Mouse (Mus musculus): Measurements from ENCODE around the gene Tpx2. TPM values are rescaled to one million over a fixed set of nuclear protein-coding genes. Genes with fewer than 3 reads are reported as not detected.

Gene Tpx2
- polyA plus RNA-seq, 1 experiment = 0.39 TPM

- TF ChIP-seq POLR2A (IDR thresholded peaks at IDR 0.05; ENCODE audit: low read depth, low read length) (no peak), CTCF (conservative IDR thresholded peaks at IDR 0.05; ENCODE audit: insufficient read depth, insufficient read length, low read depth, low read length) (no peak)
- Histone ChIP-seq H3K27me3 (replicated peaks; ENCODE audit: control insufficient read depth, insufficient read depth, low read length) (no peaks in the 10 kb centered on the region), H3K4me3 (ENCODE audit: insufficient read depth, low read depth, low read length) (no peak overlapping the region), H3K4me1 (ENCODE audit: control insufficient read depth, insufficient read depth, low read length) (no peaks in the 10 kb centered on the region), H3K36me3 (ENCODE audit: control insufficient read depth, insufficient read depth, low read length) (no peaks in the 10 kb centered on the region), H3K27ac (ENCODE audit: insufficient read depth, low read depth, low read length) (no peak overlapping the region)
- WGBS = 30% methylated on average over 7 of the region's 7 CpGs
- DNase-seq = no peak
Measured at GRCm38 (mm10) chr2:152913471-152913870, 65.7 kb downstream of the Tpx2 start.

- DNase-seq = peak; percentile 88
- no peaks in the 10 kb centered on the region for H3K4me1 ChIP-seq (ENCODE audit: control insufficient read depth, insufficient read depth, low read length)
- H3K36me3 ChIP-seq (ENCODE audit: control insufficient read depth, insufficient read depth, low read length) = no peaks in the 10 kb centered on the region
- 1% methylated on average over 18 of the region's 18 CpGs for WGBS
- H3K27ac ChIP-seq (ENCODE audit: insufficient read depth, low read depth, low read length) = no peak overlapping the region
- H3K27me3 ChIP-seq (replicated peaks; ENCODE audit: control insufficient read depth, insufficient read depth, low read length) = no peaks in the 10 kb centered on the region
- peak; percentile 91 for TF ChIP-seq CTCF (conservative IDR thresholded peaks at IDR 0.05; ENCODE audit: insufficient read depth, insufficient read length, low read depth, low read length)
- no peak for TF ChIP-seq POLR2A (IDR thresholded peaks at IDR 0.05; ENCODE audit: low read depth, low read length)
- H3K4me3 ChIP-seq (ENCODE audit: insufficient read depth, low read depth, low read length) = no peak overlapping the region
Measured at GRCm38 (mm10) chr2:152914310-152915120, 66.8 kb downstream of the Tpx2 start.

- no peak for DNase-seq
- Histone ChIP-seq H3K4me3 (ENCODE audit: insufficient read depth, low read depth, low read length) (no peak overlapping the region), H3K36me3 (ENCODE audit: control insufficient read depth, insufficient read depth, low read length) (no peaks in the 10 kb centered on the region), H3K4me1 (ENCODE audit: control insufficient read depth, insufficient read depth, low read length) (no peaks in the 10 kb centered on the region), H3K27me3 (replicated peaks; ENCODE audit: control insufficient read depth, insufficient read depth, low read length) (no peaks in the 10 kb centered on the region), H3K27ac (ENCODE audit: insufficient read depth, low read depth, low read length) (no peak overlapping the region)
- no peak for TF ChIP-seq POLR2A (IDR thresholded peaks at IDR 0.05; ENCODE audit: low read depth, low read length)
- TF ChIP-seq CTCF (conservative IDR thresholded peaks at IDR 0.05; ENCODE audit: insufficient read depth, insufficient read length, low read depth, low read length) = no peak
- 46% methylated on average over 4 of the region's 4 CpGs for WGBS
Measured at GRCm38 (mm10) chr2:152915453-152915852, 67.7 kb downstream of the Tpx2 start.

GRCm38 (mm10) chr2:152916111-152916510, 68.3 kb downstream of the Tpx2 start:
- no peaks in the 10 kb centered on the region for H3K4me1 ChIP-seq (ENCODE audit: control insufficient read depth, insufficient read depth, low read length)
- no peak overlapping the region for H3K4me3 ChIP-seq (ENCODE audit: insufficient read depth, low read depth, low read length)
- TF ChIP-seq CTCF (conservative IDR thresholded peaks at IDR 0.05; ENCODE audit: insufficient read depth, insufficient read length, low read depth, low read length) = no peak
- TF ChIP-seq POLR2A (IDR thresholded peaks at IDR 0.05; ENCODE audit: low read depth, low read length) = no peak
- H3K36me3 ChIP-seq (ENCODE audit: control insufficient read depth, insufficient read depth, low read length) = no peaks in the 10 kb centered on the region
- no peaks in the 10 kb centered on the region for H3K27me3 ChIP-seq (replicated peaks; ENCODE audit: control insufficient read depth, insufficient read depth, low read length)
- no peak for DNase-seq
- H3K27ac ChIP-seq (ENCODE audit: insufficient read depth, low read depth, low read length) = no peak overlapping the region
- 51% methylated on average over 5 of the region's 5 CpGs for WGBS

- no peak for DNase-seq
- H3K27me3 ChIP-seq (replicated peaks; ENCODE audit: control insufficient read depth, insufficient read depth, low read length) = no peaks in the 10 kb centered on the region
- H3K4me1 ChIP-seq (ENCODE audit: control insufficient read depth, insufficient read depth, low read length) = no peaks in the 10 kb centered on the region
- no peak overlapping the region for H3K4me3 ChIP-seq (ENCODE audit: insufficient read depth, low read depth, low read length)
- TF ChIP-seq CTCF (conservative IDR thresholded peaks at IDR 0.05; ENCODE audit: insufficient read depth, insufficient read length, low read depth, low read length) (no peak), POLR2A (IDR thresholded peaks at IDR 0.05; ENCODE audit: low read depth, low read length) (no peak)
- no peak overlapping the region for H3K27ac ChIP-seq (ENCODE audit: insufficient read depth, low read depth, low read length)
- WGBS = 48% methylated on average over 9 of the region's 9 CpGs
- no peaks in the 10 kb centered on the region for H3K36me3 ChIP-seq (ENCODE audit: control insufficient read depth, insufficient read depth, low read length)
Measured at GRCm38 (mm10) chr2:152917671-152918070, 69.9 kb downstream of the Tpx2 start.

- TF ChIP-seq POLR2A (IDR thresholded peaks at IDR 0.05; ENCODE audit: low read depth, low read length) (no peak), CTCF (conservative IDR thresholded peaks at IDR 0.05; ENCODE audit: insufficient read depth, insufficient read length, low read depth, low read length) (no peak)
- Histone ChIP-seq H3K4me1 (ENCODE audit: control insufficient read depth, insufficient read depth, low read length) (0 out of 2 replicates have a peak, but pooled peaks cover 5% of the 10 kb centered on the region), H3K36me3 (ENCODE audit: control insufficient read depth, insufficient read depth, low read length) (no peaks in the 10 kb centered on the region), H3K27me3 (replicated peaks; ENCODE audit: control insufficient read depth, insufficient read depth, low read length) (no peaks in the 10 kb centered on the region), H3K27ac (ENCODE audit: insufficient read depth, low read depth, low read length) (no peak overlapping the region), H3K4me3 (ENCODE audit: insufficient read depth, low read depth, low read length) (no peak overlapping the region)
- DNase-seq = no peak
- 55% methylated on average over 7 of the region's 7 CpGs for WGBS
Measured at GRCm38 (mm10) chr2:152922376-152922775, 74.6 kb downstream of the Tpx2 start.

- H3K36me3 ChIP-seq (ENCODE audit: control insufficient read depth, insufficient read depth, low read length) = no peaks in the 10 kb centered on the region
- DNase-seq = no peak
- TF ChIP-seq POLR2A (IDR thresholded peaks at IDR 0.05; ENCODE audit: low read depth, low read length) = no peak
- TF ChIP-seq CTCF (conservative IDR thresholded peaks at IDR 0.05; ENCODE audit: insufficient read depth, insufficient read length, low read depth, low read length) = no peak
- H3K27ac ChIP-seq (ENCODE audit: insufficient read depth, low read depth, low read length) = no peak overlapping the region
- WGBS = 78% methylated on average over 3 of the region's 3 CpGs
- no peak overlapping the region for H3K4me3 ChIP-seq (ENCODE audit: insufficient read depth, low read depth, low read length)
- no peaks in the 10 kb centered on the region for H3K27me3 ChIP-seq (replicated peaks; ENCODE audit: control insufficient read depth, insufficient read depth, low read length)
- 0 out of 2 replicates have a peak, but pooled peaks cover 5% of the 10 kb centered on the region for H3K4me1 ChIP-seq (ENCODE audit: control insufficient read depth, insufficient read depth, low read length)
Measured at GRCm38 (mm10) chr2:152923621-152924020, 75.9 kb downstream of the Tpx2 start.

All from kidney, adult 2 months (tissue).